Mouse (Mus musculus) adrenal gland, adult 18-20 months (tissue): Measurements from ENCODE around the gene Cyp2d22. TPM values are rescaled to one million over a fixed set of nuclear protein-coding genes. Genes with fewer than 3 reads are reported as not detected.
"Not testable (repeated sequence)": the region's sequence is repeated elsewhere in the genome, so short reads cannot be mapped to it uniquely, and the experiment has no call there.

ENCODE experiments used
- DNase-seq, 2 experiments: peaks; one replicate each; pipeline ENCODE4 v3.0.0; 2021 to 2022; ENCODE audit warnings: low spot score in 2 of 2
- total RNA-seq, 2 experiments: library from RNA; stranded (reverse); gene quantifications; 1 replicate in 1 of 2; 2 replicates in 1 of 2; pipeline ENCODE4 v1.2.3; 2021

Cyp2d22 gene
- total RNA-seq, 2 experiments from 2014 or later, result 47.7 to 48.8 TPM

GRCm38 (mm10) chr15:82377701-82378100 is 2.4 kb downstream of the Cyp2d22 start:
- no peak for DNase-seq

- DNase-seq, result no peak
Observed at GRCm38 (mm10) chr15:82376393-82377138, 3.5 kb downstream of the Cyp2d22 start.

- DNase-seq, result no peak
Observed at GRCm38 (mm10) chr15:82375855-82376254, 4.2 kb downstream of the Cyp2d22 start.

GRCm38 (mm10) chr15:82374437-82374836 is 5.6 kb downstream of the Cyp2d22 start:
- no peak for DNase-seq

GRCm38 (mm10) chr15:82372991-82373390 is 7.1 kb downstream of the Cyp2d22 start:
- DNase-seq, result no peak

GRCm38 (mm10) chr15:82372446-82372845 is 7.6 kb downstream of the Cyp2d22 start:
- DNase-seq, result no peak

- no peak for DNase-seq
Observed at GRCm38 (mm10) chr15:82368851-82369250, 11.2 kb downstream of the Cyp2d22 start.

GRCm38 (mm10) chr15:82368146-82368545 is 11.9 kb downstream of the Cyp2d22 start:
- DNase-seq, result no peak

GRCm38 (mm10) chr15:82364561-82364960 is 15.5 kb downstream of the Cyp2d22 start:
- DNase-seq, result not testable (repeated sequence)

GRCm38 (mm10) chr15:82363801-82364200 is 16.3 kb downstream of the Cyp2d22 start:
- DNase-seq, result not testable (repeated sequence)

- DNase-seq, result no peak
Observed at GRCm38 (mm10) chr15:82362234-82362633, 17.8 kb downstream of the Cyp2d22 start.

GRCm38 (mm10) chr15:82361459-82362018 is 18.5 kb downstream of the Cyp2d22 start:
- no peak for DNase-seq

GRCm38 (mm10) chr15:82358431-82359260 is 21.4 kb downstream of the Cyp2d22 start:
- DNase-seq, result no peak

GRCm38 (mm10) chr15:82354126-82354945 is 25.7 kb downstream of the Cyp2d22 start, which contains the start of gene Ndufa6:
Ndufa6 (minus strand) TSS chr15:82354322.
- DNase-seq, result peak; percentile 96

- no peak for DNase-seq
Observed at GRCm38 (mm10) chr15:82353745-82354113, 26.3 kb downstream of the Cyp2d22 start.

GRCm38 (mm10) chr15:82353078-82353744 is 26.8 kb downstream of the Cyp2d22 start:
- no peak for DNase-seq

GRCm38 (mm10) chr15:82351480-82351879 is 28.6 kb downstream of the Cyp2d22 start:
- no peak for DNase-seq

GRCm38 (mm10) chr15:82350349-82350748 is 29.7 kb downstream of the Cyp2d22 start:
- no peak for DNase-seq

- DNase-seq, result no peak
Observed at GRCm38 (mm10) chr15:82348999-82349341, 31.1 kb downstream of the Cyp2d22 start.

- DNase-seq, result no peak
Observed at GRCm38 (mm10) chr15:82348258-82348998, 31.6 kb downstream of the Cyp2d22 start.
